Mouse (Mus musculus) adrenal gland, adult 18-20 months (tissue): ENCODE measurements around the gene Stmn1. TPM values are rescaled to one million over a fixed set of nuclear protein-coding genes. Genes with fewer than 3 reads are reported as not detected.

Experiments used
- DNase-seq, 2 experiments: peaks; one replicate each; pipeline ENCODE4 v3.0.0; 2021 to 2022; ENCODE audit warnings: low spot score in 2 of 2
- total RNA-seq, 2 experiments: library from RNA; stranded (reverse); gene quantifications; 1 replicate in 1 of 2; 2 replicates in 1 of 2; pipeline ENCODE4 v1.2.3; 2021

Gene Stmn1
- total RNA-seq, 2 experiments from 2014 or later, result 24.8 to 25.6 TPM

DNA sequence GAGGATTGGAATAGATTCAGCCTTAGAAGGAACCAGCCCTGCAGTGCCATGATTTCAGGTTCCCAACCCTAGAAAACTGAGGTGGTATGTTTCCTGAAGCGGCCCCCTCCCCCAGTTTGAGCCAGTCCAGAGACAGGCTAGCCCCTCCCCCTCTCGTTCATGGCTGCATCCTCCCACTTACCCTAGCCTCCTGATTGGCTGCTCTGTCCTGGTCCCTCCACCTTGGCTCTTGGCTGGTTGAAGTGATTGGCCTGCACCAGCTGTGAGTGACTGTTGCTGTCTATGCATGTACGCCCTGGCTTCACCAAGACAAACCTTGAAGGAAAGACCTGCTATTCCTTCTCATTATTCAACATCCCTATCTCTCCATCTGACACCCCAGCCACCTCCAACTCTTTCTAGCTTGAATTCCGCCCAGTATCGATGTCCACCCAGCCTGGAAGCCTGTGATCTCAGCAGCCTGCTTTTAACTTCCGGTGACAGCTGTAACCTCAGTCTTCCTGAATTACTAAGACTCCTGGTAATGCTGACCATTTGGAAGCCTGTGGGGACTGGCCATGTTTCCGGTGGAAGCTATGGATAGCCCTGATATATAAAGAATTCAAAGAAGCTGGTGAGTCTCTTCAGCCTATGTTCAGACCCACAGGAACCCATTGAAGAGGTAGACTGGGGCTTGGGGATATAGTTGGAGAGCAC lies 10.8 kb upstream of the Stmn1 start:
- no peak for DNase-seq

DNA sequence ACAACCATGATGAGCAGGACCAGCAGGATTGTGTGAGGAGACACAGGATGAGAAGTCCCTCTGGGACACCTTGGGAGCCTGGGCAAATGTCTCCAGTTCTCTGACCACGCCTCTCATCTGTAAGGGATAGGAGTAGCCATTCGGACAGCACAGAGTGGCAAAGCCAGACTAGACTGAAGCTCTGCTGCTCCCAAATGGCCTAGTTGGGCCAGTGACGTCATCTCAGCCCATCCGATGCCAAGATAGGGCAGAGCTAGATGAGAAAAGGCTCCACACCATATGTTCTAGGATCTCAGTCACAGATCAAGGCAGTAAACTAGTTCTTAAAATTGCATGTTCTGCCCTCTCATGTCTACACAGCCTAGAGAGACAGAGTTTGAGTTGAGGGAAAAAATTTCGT lies 9.3 kb upstream of the Stmn1 start:
- DNase-seq, result no peak

DNA sequence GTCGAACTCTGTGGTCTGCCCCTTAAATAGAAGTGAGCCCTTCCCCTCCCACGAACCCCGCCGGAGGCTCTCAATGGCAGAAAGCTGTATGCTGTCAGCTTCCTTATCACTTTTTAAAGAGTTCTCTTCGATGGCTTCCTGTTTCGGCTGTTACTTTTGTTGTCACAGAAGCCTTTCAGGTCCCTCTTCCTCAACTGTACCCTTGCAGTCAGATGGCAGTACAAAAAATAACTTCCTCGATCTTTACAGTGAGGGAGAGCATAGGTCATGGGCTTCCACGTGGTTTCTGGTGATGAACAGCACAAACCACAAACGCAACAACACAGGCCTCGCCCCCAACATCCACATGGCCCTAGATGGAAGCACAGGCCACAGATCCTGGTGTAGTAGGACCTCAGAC lies 7.8 kb upstream of the Stmn1 start:
- DNase-seq, result no peak

DNA sequence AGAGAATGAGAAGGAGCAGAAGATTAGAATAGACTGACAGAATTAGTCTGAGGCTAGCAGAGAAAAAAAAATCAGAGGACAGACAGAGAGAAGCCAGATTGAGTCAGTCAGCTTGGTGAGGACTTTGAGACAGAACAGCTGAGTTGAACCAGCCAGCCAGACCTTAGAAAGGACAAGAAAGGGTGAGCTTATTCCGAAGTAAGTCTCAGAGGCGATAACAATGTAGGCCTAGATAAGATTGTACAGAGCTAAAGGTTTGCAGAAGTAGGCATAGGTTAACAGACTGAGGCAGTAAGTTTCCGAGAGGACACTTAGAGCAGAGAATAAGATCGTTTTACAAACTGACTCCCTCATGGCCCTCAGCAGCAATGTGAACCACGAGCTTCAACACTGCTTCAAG lies 6.9 kb upstream of the Stmn1 start:
- DNase-seq, result no peak

DNA sequence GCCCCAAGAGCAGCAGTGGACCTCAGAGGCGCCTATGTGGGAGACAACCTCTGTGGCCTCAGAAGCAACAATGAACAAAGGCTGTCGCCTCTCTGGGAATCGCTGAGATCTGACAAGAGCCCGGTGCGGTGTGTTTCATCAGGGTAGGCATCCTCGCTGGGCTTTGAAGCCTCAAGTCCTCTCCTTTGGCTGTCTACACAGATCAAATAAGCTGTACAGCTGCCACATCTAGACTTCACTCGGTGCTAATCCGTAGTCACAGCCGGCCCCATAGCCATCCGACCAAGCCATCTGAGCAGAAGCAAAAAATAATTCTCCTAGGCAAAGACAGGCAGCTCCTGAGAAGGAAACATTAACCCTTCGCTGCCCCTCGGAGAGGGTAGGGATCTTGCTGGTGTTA lies 2.3 kb upstream of the Stmn1 start:
- DNase-seq, result no peak

DNA sequence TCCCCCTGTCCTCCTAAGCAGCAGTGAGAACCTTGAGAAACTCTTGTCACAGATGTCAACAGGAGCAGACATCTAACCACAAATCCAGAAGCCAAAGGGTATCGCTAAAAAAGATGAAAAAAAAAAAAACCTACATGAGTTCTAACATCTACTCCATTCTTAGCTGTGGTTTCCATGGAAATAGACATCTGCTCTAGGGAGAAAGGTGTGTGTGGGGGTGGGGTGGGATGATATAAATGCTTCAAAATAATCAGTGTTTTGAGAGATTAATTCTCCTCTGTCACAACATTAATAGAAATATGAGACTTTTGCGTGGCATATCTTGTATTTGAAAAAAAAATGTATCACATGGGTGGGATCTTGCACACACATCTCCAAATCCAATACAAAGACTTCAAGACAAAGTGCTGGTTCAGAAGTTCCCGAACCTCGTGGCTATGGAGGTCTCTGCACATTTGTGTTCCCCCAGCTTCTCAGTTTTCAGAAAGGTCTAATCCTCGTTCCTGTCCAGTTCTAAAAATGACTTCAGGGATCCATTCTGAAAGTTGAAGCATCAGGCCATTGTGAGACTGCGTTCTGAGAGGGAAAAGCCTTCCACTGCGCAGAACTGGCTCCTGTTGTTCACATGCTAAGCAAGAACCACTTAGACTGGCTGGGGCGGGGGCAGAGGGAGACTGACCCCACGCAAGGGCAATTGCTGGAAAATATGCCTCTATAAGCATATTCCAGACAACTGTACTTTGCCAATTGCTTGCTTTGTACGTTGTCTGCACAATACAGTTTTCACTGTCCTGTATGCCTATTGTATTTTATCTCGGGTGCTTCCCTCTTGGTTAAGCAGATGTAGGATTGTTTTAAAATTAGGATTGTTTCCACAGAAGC lies 1.5 kb upstream of the Stmn1 start:
- no peak for DNase-seq

DNA sequence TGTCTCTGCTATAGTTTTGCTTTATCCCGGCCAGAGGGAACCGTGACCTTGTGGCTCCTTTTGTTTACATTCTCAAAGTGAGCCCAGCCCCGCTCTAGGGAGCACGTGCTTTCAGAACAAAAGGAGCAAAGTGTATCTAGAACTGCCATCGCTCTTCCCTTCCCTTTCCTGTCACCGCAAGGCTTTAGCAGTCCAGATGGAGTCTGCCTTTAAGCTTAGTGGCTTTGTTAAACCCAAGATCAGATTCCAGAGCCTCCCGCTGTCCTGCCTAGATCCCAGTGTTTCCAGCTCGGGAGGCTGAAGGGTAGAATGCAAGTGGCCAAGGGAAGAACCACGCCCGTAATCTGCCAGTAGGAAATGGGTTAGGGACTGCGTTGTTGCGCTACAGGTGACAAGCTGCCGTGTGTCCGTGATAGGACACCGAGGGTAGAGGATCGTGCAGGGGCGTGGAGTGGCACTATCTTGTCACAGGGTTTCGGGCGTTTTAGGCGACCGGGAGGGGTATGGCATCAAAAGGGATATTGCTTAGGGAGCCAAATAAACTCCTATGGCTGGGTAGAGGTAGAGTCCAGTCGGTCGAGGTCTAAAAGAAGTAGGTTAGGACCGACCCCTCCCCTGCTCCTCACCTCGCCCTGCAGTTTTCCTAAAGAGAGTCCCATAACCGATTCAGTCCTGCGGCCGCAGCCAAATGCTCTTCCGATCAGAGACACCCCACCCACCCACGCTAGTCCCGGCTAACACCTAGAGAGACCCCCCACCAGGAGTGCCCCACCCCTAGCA lies 495 bp upstream of the Stmn1 start:
- no peak for DNase-seq

DNA sequence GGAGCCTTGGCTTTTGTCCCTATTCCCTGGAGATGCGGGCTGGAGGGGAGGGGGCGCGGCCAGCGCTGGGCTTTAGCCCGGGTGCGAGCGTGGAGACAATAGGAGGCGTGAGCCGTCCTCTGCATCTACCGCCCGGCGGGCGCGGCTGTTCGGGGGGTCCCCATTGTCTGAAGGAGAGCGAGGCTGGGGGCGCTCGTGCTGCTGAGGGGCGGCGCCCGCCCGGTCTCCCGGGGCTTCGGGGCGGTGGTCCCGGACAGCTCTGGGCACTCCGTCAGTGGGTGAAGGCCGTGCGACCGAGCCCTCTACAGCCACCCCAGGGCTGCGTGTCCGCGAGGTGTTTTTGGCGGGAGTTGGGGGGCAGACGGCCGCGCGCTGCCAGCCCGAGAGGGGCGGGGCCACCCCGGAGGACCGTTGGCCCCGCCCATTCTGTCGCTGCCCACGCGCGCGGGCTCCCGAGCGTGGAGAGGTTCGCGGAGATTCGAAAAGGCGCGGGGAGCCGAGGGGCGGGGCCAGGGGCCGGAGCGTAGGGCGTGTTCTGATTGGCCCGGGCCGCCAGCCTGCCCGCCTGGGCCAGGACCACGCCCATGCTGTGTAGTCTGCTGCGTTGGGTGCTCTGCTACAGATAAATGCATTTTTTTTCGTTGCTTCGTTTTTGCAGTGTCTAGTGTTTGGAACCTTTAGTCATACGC lies 602 bp downstream of the Stmn1 start:
- peak; percentile 93 for DNase-seq

DNA sequence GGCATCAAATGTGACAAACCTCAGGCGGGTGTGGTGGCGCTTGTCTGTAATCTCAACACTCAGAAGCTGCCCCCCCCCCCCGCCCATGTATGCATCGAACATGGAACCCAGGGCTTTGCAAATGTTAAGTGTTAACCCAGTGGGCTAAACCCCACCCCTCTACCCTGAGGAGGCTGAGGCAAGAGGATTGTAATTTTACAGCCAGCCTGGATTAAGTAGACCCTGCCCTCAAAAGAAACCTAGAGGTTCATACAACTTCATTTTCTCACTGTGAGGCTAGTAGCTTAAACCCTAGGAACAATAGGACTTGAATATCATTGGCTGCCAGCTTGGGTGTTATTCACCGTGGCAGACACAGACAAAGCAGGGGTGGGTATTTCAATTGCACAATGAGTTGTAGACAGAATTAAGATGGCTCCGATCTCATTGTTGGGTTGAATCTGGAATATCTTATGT lies 1.2 kb downstream of the Stmn1 start:
- DNase-seq, result no peak

DNA sequence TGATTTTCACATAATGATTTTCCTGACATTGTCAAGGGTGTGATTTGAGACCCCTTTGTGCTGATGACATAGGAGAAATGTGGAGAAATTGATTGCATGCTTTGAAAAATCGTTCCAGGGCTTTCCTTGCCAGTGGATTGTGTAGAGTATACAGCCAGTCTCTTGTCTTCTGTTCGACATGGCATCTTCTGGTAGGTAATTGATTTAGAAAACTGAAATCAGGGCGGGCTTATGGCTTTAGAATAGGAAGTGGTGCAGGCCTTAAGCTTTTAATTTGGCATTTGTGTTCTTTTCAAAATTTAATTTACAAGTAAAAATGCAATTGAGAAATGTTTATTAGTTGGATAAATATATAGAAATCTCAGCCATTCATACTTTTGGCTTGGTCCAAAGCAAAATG lies 1.9 kb downstream of the Stmn1 start:
- DNase-seq, result no peak

DNA sequence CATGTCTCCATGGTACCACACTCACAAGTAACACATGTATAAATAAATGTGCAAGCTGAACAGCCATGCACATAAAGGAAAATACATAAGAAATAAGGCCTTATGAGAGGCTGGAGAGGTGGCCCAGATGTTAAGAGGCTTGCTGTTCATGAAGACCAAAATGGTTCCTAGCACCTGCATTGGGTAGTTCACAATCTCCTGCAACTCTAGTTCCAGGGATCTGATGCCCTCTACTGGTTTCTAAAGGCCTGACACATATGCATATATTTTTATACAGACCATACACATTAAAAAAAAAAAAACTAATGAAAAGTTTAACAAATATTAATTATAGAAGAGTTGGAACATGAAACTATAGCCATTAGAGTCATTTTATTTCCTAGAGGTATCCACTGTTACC lies 3.3 kb downstream of the Stmn1 start:
- DNase-seq, result no peak

DNA sequence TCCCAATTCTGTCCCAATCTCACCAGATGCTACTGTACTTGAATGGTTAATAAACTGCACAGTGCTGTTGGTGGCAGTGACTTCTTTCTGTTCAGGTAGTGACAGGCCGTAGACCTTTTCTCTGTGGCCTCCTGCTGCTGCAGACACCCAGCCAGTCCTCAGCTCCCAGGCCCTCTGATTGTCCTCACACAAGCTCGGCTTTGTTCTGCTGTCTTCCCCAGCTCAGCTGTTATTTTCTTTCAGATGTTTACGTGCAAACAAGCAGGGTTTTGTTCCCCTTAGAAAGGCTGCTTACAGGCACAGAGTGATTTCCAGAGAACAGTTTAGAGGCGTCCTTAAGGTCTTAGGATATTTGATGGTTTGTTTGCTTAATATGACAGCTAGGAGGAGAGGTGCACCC lies 5.6 kb downstream of the Stmn1 start:
- no peak for DNase-seq

DNA sequence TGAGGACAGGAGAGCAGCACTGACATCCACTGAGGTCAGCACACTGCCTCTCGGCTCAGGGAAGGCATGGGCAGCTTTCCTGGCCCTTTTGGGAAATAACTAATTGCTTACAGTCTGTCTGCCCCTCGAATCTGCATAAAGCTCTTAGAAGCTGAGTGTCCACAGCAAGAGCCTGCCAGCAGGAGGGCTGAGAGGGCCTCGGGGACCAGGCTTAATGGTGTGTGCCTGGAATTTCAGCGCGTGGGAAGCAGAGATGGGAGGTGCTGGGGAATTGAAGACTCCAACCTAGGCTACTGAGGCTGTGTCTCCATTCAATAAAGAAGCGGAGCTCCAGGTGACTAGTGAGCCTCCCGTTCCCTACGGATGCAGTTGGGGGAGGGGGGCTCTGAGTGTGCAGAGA lies 6.1 kb downstream of the Stmn1 start:
- DNase-seq, result no peak

DNA sequence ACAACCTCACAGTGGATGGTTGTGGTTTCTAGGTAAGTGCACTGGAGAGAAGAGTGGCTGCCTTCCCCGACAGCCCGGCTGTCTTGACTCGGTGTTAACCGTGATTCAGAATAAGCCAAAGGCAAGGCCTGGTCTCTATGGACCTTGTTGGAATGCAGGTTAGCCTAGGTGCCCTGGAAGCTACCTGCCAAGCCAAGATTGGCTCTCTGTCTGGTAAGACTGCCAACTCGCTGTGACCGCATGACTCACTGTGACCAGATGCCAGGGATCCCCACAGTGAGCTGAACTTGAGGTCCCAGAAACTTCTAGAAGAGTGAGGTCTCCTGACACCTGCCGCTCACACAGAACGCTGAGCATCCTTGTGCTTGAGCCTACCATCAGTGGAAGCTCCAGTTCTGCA lies 8.8 kb downstream of the Stmn1 start:
- no peak for DNase-seq

DNA sequence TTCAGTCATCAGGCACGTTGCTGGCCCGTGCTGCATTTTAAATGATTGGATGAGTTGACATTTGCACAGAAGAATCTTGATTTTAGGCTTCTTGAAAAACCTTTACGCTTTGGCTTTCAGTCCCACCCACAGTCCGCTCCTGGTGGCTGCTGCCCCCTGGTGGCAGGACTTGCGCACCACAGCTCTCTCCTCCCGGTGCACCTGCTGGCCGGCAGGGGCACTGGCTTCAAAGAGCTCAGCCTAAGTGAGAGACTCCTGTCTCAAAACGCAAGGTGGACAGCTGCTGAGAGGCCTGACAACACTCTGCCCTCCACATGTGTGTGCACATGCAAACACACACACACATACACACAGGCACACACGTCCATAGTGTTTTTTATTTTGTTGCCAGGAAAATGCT lies 9.9 kb downstream of the Stmn1 start:
- DNase-seq, result peak; percentile 95 to 97

DNA sequence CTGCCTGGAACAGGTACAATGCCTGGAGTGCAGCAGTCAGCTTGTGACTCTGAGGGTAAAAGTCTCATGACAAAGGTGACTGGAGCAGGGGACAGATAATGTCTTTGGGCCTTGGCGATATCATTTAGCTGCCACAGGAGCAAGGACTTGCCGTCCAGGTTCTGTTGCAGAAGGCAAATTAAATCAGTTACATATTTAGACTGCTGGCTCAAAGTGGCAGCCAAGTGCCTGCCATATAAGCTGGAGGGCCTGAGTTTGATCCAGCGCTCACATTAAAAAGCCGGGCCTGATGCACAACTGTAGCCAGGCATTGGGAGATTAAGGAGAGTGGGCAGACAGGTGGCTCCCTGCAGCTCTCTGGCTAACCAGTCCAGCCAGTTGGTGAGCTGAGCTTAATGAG lies 11.7 kb downstream of the Stmn1 start:
- DNase-seq, result no peak

DNA sequence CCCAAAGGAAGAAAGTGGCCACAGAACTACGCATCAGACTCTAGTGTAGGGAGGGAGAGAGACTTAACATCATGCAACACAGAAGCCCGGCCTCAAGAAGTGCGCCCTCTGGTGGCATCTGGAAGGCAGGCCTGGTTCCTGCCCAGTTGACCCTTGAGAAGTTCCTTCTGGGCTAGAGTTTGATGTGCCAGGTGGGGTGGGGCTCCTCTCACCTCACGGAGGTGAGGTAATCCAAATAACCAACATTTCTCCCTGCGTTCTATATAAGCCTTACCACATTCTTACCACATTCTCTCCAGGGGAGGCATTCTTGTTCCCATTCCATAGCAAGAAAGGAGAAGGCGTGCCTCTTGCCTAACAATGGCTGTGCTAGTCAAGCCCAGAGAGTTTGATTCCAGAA lies 12.7 kb downstream of the Stmn1 start:
- DNase-seq, result peak; percentile 72 to 78

DNA sequence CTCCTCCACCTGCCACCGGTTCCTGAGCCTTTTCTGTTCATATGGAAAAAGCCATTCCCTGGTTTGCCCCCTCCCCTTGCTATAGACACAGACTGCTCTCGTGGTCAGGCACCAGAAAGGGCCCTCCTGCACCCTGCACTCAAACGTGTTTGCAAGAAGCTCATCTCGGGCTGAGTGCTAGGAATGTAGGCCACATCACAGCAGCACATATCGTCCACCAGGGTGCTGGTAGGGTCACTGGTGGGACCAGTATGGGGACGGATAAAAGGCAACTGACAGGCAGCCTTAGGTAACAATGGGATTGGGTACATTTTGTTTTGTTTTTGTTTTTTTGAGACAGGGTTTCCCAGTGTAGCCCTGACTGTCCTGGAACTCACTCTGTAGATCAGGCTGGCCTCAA lies 13.2 kb downstream of the Stmn1 start:
- no peak for DNase-seq

DNA sequence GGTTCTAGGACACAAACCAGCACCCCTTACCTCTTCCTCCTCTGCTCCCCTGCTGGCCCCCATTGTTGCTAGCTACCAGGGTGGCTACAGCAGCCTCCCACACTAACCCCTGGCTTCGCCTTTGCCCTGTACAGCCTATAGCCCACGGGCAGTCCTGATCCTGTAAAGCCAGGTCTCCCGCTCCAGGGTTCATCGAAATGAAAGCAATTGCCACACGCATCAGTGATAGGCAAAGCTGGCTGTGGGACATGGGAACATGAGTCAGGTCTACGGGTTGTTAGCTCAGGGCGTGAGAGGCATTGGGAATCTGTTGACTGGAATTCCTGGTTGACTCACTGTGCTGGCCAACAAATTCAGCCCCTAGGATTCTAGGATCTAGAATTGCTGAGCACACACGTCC lies 14.3 kb downstream of the Stmn1 start:
- no peak for DNase-seq

DNA sequence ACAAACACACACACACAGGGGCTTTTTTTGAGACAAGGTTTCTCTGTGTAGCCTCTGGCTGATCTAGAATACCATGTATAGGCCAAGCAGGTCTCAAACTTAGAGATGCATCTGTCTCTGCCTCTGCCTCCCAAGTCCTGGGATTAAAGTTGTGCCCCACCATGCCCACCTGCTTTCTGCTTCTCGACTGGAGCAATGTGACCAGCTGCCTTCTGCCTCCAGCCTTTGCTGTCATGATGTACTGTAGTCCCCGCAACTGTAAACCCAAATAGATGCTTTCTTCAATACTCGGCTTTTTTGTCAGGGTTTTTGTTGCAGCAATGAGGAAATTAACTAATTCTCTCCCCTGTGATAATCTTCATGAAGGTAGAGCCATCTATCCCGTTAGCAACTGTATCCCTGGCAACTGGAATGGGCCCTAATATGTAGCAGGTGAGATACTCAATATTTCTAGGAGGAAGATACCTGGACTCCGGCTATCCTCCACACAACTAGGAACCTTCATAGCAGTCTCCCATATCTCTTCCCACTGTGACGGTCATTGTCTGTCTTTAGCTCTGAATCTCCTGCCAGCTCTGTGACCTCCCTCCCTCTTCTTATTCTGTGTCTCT lies 15.1 kb downstream of the Stmn1 start:
- no peak for DNase-seq

DNA sequence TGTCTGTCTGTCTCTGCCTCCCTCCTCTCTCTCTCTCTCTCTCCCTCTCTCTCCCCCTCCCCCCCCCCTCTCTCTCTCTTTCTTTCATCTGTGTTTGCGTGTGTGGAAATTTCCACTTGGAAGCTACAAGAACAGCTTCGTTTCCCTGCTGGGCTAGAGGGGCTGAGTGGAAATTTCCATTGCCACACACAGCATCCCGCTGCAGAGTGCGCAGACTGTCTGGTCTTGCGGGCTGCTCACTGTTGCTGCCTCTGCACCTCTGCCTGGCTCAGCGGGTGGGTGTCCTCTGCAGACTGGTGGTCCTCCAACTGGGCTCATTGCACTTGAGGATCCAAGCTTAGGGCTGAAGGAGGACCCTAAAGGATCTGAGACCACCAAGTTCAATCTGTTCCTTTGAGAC lies 15.6 kb downstream of the Stmn1 start:
- no peak for DNase-seq
